Mouse (Mus musculus) lung, postnatal 0 days (tissue): Measurements from ENCODE around the gene Zfp644.

Experiments
- CTCF ChIP-seq: IDR thresholded peaks from 2 replicates; pipeline ENCODE4 v1.5.1; 2016; ENCODE audit warnings: antibody characterized with exemption, mild to moderate bottlenecking
- EP300 ChIP-seq: IDR thresholded peaks from 2 replicates; pipeline ENCODE4 v1.6.1; 2016; ENCODE audit warnings: antibody characterized with exemption, mild to moderate bottlenecking, control low read depth

DNA sequence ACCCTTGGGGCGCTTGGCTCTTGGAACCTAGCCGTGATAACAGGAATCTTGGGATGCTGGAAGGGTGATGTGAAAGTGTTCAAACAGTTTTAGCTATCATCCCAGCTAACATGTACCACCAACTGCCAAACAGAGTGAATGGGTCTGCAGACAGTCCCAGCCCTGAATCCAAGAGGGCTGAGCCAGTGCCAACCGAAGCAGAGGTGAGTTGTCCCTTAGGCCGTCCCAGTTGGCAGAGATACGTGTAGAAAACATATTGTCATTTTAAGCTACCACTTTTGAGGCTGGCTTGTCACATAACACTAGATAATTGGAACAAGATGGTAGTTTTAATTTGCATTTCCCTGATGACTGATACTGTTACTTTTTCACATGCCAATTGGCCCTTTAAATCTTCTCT lies 106.4 kb downstream of the Zfp644 start:
- no peak for TF ChIP-seq EP300
- no peak for TF ChIP-seq CTCF
